Mouse (Mus musculus): ENCODE data around the gene Tmem231.

The Tmem231 gene

GRCm38 (mm10) chr8:111933348-111934076 is at the start of gene Tmem231:
Gene Tmem231, minus strand, starts transcription at chr8:111933881.
- peak; percentile 93 for DNase-seq (ENCODE audit: low read depth, low spot score)

- DNase-seq (ENCODE audit: low read depth, low spot score): no peak
Measured at GRCm38 (mm10) chr8:111982116-111982515, 48.4 kb upstream of the Tmem231 start.

DNA sequence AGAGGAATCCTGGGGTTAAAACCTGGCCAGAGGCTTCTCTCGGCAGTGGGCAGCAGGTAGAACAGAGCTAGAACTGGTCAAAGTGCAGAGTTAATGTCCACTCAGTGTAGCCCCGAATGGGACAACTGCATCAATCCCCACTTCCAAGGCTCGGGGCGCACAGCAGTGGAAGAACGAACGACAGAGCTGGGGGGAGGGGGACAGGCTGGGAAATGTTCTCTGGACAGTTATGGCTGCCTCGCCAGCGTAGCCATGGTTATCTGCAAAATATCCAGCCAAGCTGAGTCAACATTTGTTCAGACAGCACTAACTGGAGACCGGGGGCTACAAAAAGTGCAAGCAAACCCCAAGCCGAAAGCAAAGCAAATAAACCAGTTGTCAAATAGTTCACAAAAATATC is 44.5 kb upstream of the Tmem231 start:
- no peak for DNase-seq (ENCODE audit: low read depth, low spot score)

GRCm38 (mm10) chr8:111976326-111976725 is 42.6 kb upstream of the Tmem231 start:
- no peak for DNase-seq (ENCODE audit: low read depth, low spot score)

GRCm38 (mm10) chr8:111975706-111976105 is 42.0 kb upstream of the Tmem231 start:
- DNase-seq (ENCODE audit: low read depth, low spot score): no peak

- DNase-seq (ENCODE audit: low read depth, low spot score): no peak
Measured at GRCm38 (mm10) chr8:111974138-111974537, 40.5 kb upstream of the Tmem231 start.

DNA sequence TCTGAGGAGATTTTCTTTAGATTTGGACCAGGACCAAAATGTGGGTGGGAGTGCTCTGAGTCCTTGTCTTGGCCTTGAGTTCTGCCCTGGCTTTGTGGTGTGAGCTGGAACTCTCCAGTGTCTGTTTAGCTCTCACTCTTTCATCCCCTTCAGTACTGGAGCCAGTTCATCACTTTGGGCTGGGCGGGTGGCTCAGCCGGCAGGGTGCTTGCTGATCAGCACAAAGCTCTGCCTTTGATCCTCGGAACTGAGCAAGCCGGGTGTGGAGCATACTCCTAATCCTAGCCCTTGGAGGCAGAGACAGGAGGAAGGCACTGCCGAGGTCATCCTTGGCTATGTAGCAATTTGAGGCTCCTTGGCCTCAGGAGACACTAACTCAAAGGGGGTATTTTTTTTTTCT is 35.3 kb upstream of the Tmem231 start:
- DNase-seq (ENCODE audit: low read depth, low spot score): no peak

DNA sequence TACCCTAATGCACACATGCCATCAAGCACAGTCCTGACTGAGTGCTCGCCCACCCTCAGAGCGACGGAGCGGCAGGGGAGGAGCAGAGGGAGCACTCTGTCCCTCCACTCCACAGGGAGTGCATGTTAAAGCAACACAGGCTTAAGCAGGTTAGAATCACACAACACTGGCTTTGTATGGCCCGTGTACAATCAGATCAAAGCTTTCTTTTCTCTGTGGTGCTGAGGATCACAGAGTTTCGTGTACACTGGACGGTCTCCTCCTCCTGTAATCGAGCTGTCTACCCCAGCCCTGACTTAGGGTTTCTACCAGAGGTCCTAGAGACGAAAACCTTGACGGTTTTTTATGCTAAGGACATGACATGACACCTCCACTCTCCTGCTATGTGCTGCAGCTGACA is 34.9 kb upstream of the Tmem231 start:
- no peak for DNase-seq (ENCODE audit: low read depth, low spot score)

DNA sequence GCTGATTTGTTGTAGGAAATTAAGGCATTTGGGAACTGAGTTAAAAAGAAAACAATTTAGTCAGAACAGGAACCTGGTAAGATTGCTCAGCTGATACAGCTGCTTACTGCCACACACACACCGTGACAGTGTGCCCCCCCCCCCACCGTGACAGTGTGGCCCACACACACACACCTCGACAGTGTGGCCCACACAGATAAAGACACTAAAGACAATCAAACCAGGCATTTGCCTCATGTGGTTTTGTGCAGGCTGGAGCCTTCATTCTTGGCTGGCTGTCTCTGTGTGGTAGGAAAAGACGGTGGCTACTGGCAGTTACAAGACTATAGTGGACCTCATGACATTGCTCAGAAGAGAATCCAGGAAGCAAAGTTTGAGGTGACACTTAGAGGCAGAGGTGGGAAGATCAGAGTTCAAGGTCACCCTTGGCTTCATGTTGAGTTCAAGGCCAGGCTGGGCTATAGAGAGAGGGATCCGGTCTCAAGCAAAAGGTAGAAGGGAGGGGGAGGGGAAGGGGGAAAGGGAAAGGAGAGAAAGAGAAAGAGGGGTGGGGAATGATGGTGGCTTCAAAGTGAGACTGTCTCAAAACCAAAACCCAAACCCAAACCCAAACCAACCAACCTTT is 33.7 kb upstream of the Tmem231 start:
- no peak for DNase-seq (ENCODE audit: low read depth, low spot score)

- DNase-seq (ENCODE audit: low read depth, low spot score): no peak
Measured at GRCm38 (mm10) chr8:111964849-111965561, 31.3 kb upstream of the Tmem231 start.

DNA sequence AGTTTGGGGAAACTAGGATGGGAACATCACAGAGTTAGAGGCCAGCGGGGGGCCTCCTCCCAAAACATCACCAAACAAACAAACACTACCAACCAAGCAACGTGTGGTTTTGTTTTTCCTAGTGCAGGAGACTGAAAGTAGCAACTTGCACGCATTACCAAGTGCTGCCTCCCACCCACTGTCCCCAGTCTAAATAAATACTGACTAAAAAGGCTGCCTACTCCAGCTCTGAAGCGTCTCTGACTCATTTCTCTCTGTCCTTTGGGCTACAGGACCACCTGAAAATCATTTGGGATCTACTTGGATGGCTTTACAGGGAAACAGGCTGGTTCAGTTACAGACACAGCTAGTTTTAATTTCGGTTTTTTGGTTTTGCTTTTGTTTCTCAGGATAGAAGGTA is 30.7 kb upstream of the Tmem231 start:
- peak; percentile 52 for DNase-seq (ENCODE audit: low read depth, low spot score)

DNA sequence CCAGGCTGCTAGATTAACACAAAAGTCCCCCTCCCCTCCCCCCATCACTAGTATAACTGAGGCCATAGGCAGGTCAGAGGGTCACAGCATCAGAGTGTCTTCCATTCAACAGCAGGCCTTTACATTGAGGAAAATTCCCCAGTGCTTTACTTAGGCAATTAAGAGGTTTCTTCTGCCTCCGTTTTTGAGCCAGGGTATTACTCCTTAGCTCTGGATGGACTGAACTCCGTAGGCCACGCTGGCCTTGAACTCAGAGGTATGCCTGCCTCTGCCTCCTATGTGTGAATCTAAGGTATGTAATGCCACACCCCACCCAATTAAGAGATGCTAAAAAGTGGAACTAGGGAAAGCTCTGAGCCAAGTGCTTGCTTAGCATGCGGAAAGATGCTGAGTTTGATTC is 29.9 kb upstream of the Tmem231 start:
- DNase-seq (ENCODE audit: low read depth, low spot score): no peak

DNA sequence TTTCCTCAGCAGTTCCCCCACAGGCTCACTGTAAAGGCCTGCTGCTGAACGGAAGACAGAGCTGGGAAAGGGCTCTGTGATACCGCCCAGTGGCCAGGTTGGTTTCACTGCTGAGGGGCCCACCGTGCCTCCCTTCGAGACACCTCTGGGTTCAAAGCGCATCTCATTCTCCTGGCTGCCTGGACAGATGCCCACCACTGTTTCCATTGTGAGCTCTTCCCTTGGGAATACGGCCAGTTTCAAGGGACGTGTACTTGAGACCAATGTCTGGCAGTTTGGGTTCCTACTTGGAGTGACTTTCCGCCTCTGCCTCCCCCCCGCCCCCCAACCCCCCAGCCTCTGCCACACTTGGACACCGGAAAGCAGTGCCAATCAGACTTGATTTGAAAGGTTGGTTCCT is 29.4 kb upstream of the Tmem231 start:
- DNase-seq (ENCODE audit: low read depth, low spot score): no peak

GRCm38 (mm10) chr8:111962589-111962988 is 28.9 kb upstream of the Tmem231 start:
- no peak for DNase-seq (ENCODE audit: low read depth, low spot score)

- DNase-seq (ENCODE audit: low read depth, low spot score): no peak
Measured at GRCm38 (mm10) chr8:111961330-111961729, 27.6 kb upstream of the Tmem231 start.

GRCm38 (mm10) chr8:111960591-111961321 is 27.1 kb upstream of the Tmem231 start:
- no peak for DNase-seq (ENCODE audit: low read depth, low spot score)

- no peak for DNase-seq (ENCODE audit: low read depth, low spot score)
Measured at GRCm38 (mm10) chr8:111957231-111957630, 23.6 kb upstream of the Tmem231 start.

- no peak for DNase-seq (ENCODE audit: low read depth, low spot score)
Measured at GRCm38 (mm10) chr8:111955879-111956278, 22.2 kb upstream of the Tmem231 start.

DNA sequence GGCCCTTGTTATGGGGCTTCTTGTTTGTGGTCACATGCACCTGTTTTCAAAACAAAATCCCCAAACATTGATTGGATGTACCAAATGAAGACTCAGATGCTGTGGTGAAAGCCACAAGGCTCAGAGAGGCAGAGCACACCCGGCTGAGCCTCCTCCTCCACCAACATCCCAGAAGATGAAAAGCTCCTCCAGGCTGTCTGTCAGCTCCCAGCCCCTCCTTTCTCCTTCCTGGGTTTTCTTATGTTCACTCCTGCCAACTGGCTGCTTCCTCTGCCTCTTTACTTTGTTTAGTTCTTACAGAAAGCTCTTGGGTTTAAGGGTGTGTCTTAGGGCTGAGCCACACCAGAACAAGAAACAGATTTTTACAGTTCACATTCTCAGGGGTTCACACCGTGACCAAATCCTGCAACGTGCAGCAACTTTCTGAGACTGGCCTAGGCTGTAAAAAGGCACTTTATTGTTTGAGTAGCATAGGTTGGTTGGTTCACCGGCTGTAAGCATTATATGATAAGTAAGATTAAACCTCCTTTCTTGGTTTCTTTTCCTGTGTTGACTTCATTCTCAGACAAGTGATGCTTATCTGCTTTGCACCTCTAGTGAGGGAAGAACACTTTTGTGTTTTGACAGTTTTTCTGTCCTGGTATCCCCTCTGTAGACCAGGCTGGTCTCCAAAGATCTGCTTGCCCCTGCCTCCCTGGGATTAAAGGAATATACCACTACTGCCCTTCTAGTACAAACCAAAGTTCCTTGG is 21.3 kb upstream of the Tmem231 start:
- no peak for DNase-seq (ENCODE audit: low read depth, low spot score)

- no peak for DNase-seq (ENCODE audit: low read depth, low spot score)
Measured at GRCm38 (mm10) chr8:111951936-111952335, 18.3 kb upstream of the Tmem231 start.

GRCm38 (mm10) chr8:111951317-111951716 is 17.6 kb upstream of the Tmem231 start:
- peak; percentile 73 for DNase-seq (ENCODE audit: low read depth, low spot score)
